Mouse (Mus musculus): ENCODE data around the gene Rph3al. TPM values are rescaled to one million over a fixed set of nuclear protein-coding genes. Genes with fewer than 3 reads are reported as not detected.

Rph3al gene
- polyA plus RNA-seq, 1 experiment from 2014 or later, result 1.5 TPM

DNA sequence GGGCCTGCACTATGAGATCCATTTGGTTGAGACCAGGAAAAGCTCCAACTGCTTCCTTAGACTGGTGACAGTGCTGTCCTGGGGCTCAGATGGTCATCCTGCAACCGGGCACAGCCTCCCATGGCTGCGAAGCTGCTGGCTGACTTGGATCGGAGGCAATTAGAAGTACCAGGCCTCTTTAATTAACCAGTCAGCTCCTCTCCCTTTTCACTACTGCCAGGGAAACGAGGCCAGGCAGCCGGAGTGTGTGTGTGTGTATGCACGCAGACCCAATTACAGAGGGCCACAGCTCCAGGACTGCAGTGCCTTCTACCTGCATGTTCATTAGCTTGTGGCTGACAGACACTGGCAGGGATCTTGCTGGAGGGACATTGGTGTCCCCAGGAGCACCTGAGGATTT, 36.9 kb downstream of the Rph3al start:
- no peak overlapping the region for H3K27ac ChIP-seq (replicated peaks)
- no peaks in the 10 kb centered on the region for H3K36me3 ChIP-seq
- no peak overlapping the region for H3K4me2 ChIP-seq (replicated peaks)
- H3K9ac ChIP-seq (replicated peaks), result no peak overlapping the region
- H3K4me1 ChIP-seq, result peaks cover 15% of the 10 kb centered on the region
- WGBS, result 26% methylated on average over 6 of the region's 6 CpGs
- ATAC-seq (replicated peaks), result no peak
- no peaks in the 10 kb centered on the region for H3K27me3 ChIP-seq
- no peaks in the 10 kb centered on the region for H3K9me3 ChIP-seq
- H3K4me3 ChIP-seq, result no peak overlapping the region

DNA sequence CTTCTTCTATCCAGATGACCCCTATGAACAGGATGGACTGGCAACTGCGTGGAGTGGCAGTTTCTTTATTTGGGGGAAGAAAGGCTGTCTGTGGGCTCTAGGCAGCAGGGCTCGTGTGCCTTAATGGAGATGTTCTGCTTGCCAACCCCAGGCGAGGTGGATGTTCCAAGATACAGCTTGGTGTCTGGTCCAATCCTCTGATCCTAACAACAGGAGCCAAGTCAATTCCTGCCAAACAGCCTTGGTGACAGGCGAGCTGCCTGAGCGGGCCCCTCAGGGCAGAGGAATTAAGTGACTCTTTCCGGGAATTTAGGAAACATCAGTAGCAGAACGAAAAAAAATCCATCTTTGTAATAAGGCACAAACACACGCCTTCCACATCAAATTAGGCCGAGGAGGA, 38.6 kb downstream of the Rph3al start:
- Histone ChIP-seq H3K4me3 (no peak overlapping the region), H3K9me3 (no peaks in the 10 kb centered on the region), H3K4me2 (replicated peaks) (no peak overlapping the region), H3K36me3 (no peaks in the 10 kb centered on the region), H3K27ac (replicated peaks) (peak overlapping the region; percentile 68), H3K27me3 (no peaks in the 10 kb centered on the region), H3K9ac (replicated peaks) (no peak overlapping the region), H3K4me1 (peaks cover 15% of the 10 kb centered on the region)
- ATAC-seq (replicated peaks), result no peak; the same call in 1 of the 2 replicates
- 38% methylated on average over 9 of the region's 9 CpGs for WGBS

- 94% methylated on average over 9 of the region's 9 CpGs for WGBS
Measured at GRCm38 (mm10) chr11:75898532-75898931, 39.7 kb downstream of the Rph3al start.

DNA sequence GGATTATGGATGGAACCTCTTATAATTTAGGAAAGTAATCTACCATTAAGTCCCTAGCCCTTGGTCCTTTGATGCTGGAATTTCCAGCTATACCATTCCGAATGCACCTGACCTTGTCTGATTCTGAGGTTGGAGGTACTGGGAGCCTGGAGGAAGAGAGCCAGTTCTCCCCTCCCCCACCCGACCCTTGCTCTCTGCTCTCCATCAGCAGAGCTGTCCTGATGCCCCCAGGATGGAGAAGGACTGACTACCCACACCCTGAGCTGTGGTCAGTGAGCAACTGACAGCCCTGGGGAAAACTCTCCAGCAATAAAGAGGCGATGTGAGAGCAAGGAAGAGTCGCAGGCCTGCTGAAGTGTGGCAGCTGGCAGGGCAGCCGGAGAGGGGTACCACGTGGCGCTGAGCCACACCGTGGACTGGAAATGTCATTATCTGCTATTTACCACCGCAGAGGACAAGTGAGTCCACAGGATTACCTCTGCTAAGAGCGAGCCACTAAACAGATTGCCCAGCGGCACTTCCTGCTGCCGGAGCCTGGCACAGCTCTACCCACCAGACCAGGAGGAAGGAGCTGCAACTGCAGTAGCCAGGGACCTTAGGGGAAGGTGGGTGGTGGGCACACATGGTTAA, 43.3 kb downstream of the Rph3al start:
- WGBS, result 73% methylated on average over 12 of the region's 12 CpGs
- peaks cover 9% of the 10 kb centered on the region for H3K4me1 ChIP-seq
- no peak overlapping the region for H3K4me2 ChIP-seq (replicated peaks)
- H3K27ac ChIP-seq (replicated peaks), result no peak overlapping the region
- no peak for ATAC-seq (replicated peaks)
- H3K9ac ChIP-seq (replicated peaks), result no peak overlapping the region
- H3K4me3 ChIP-seq, result no peak overlapping the region
- no peaks in the 10 kb centered on the region for H3K9me3 ChIP-seq
- no peaks in the 10 kb centered on the region for H3K27me3 ChIP-seq
- no peaks in the 10 kb centered on the region for H3K36me3 ChIP-seq

More at GRCm38 (mm10) chr11:75898532-75898931, 39.7 kb downstream of the Rph3al start:
- no peak overlapping the region for H3K9ac ChIP-seq (replicated peaks)
- H3K4me3 ChIP-seq, result no peak overlapping the region
- no peaks in the 10 kb centered on the region for H3K9me3 ChIP-seq
- no peaks in the 10 kb centered on the region for H3K36me3 ChIP-seq
- H3K27me3 ChIP-seq, result no peaks in the 10 kb centered on the region
- ATAC-seq (replicated peaks), result no peak
- peaks cover 12% of the 10 kb centered on the region for H3K4me1 ChIP-seq
- H3K4me2 ChIP-seq (replicated peaks), result no peak overlapping the region
- H3K27ac ChIP-seq (replicated peaks), result no peak overlapping the region

- no peak overlapping the region for H3K9ac ChIP-seq (replicated peaks)
- H3K4me2 ChIP-seq (replicated peaks), result no peak overlapping the region
- ATAC-seq (replicated peaks), result no peak
- 27% methylated on average over 2 of the region's 2 CpGs for WGBS
- no peaks in the 10 kb centered on the region for H3K27me3 ChIP-seq
- H3K27ac ChIP-seq (replicated peaks), result no peak overlapping the region
- no peaks in the 10 kb centered on the region for H3K4me1 ChIP-seq
- no peak overlapping the region for H3K4me3 ChIP-seq
- H3K9me3 ChIP-seq, result no peaks in the 10 kb centered on the region
- no peaks in the 10 kb centered on the region for H3K36me3 ChIP-seq
Measured at GRCm38 (mm10) chr11:75893956-75894355, 44.3 kb downstream of the Rph3al start.

GRCm38 (mm10) chr11:75887349-75887748, 50.9 kb downstream of the Rph3al start:
- no peak for ATAC-seq (replicated peaks)
- Histone ChIP-seq H3K4me1 (no peaks in the 10 kb centered on the region), H3K9me3 (no peaks in the 10 kb centered on the region), H3K9ac (replicated peaks) (no peak overlapping the region), H3K36me3 (no peaks in the 10 kb centered on the region), H3K4me2 (replicated peaks) (no peak overlapping the region), H3K27me3 (no peaks in the 10 kb centered on the region), H3K4me3 (no peak overlapping the region), H3K27ac (replicated peaks) (no peak overlapping the region)
- WGBS, result 83% methylated on average over 3 of the region's 3 CpGs

- Histone ChIP-seq H3K27me3 (no peaks in the 10 kb centered on the region), H3K4me1 (peaks cover 9% of the 10 kb centered on the region; the same call in 1 of the 2 replicates), H3K4me2 (replicated peaks) (no peak overlapping the region), H3K4me3 (no peak overlapping the region), H3K9ac (replicated peaks) (no peak overlapping the region), H3K36me3 (no peaks in the 10 kb centered on the region), H3K9me3 (no peaks in the 10 kb centered on the region), H3K27ac (replicated peaks) (no peak overlapping the region)
- 85% methylated on average over 3 of the region's 3 CpGs for WGBS
- ATAC-seq (replicated peaks), result no peak
Measured at GRCm38 (mm10) chr11:75881234-75881633, 57.0 kb downstream of the Rph3al start.

DNA sequence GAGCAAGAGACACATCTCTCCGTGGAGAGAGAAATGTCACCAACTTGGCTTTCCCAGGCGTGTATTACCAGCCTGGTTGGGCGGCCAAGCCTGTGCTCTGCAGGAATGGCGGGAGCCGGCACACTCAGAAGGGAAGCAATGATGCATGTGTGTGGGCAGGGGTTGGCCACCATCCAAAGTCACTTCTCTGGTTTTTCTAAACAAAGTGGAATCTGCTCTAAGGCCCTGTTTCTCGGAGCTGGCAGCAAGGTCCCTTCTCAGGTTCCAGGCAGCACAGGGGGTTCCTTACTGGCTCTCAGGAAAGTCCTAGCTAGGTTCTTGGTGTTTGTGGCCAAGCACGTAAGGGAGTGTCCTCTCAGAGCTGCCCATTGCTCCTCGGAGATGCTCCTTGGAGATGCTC, 58.2 kb downstream of the Rph3al start:
- H3K9ac ChIP-seq (replicated peaks), result no peak overlapping the region
- H3K4me1 ChIP-seq, result peaks cover 10% of the 10 kb centered on the region; the same call in 1 of the 2 replicates
- no peak overlapping the region for H3K27ac ChIP-seq (replicated peaks)
- 54% methylated on average over 8 of the region's 8 CpGs for WGBS
- H3K9me3 ChIP-seq, result no peaks in the 10 kb centered on the region
- H3K36me3 ChIP-seq, result no peaks in the 10 kb centered on the region
- ATAC-seq (replicated peaks), result no peak
- no peaks in the 10 kb centered on the region for H3K27me3 ChIP-seq
- H3K4me2 ChIP-seq (replicated peaks), result no peak overlapping the region
- no peak overlapping the region for H3K4me3 ChIP-seq

GRCm38 (mm10) chr11:75878460-75878859, 59.8 kb downstream of the Rph3al start:
- ATAC-seq (replicated peaks), result no peak
- 92% methylated on average over 8 of the region's 8 CpGs for WGBS
- no peak overlapping the region for H3K4me3 ChIP-seq
- no peak overlapping the region for H3K27ac ChIP-seq (replicated peaks)
- peaks cover 10% of the 10 kb centered on the region; the same call in 1 of the 2 replicates for H3K4me1 ChIP-seq
- H3K27me3 ChIP-seq, result no peaks in the 10 kb centered on the region
- no peaks in the 10 kb centered on the region for H3K36me3 ChIP-seq
- H3K9me3 ChIP-seq, result no peaks in the 10 kb centered on the region
- no peak overlapping the region for H3K4me2 ChIP-seq (replicated peaks)
- no peak overlapping the region for H3K9ac ChIP-seq (replicated peaks)

DNA sequence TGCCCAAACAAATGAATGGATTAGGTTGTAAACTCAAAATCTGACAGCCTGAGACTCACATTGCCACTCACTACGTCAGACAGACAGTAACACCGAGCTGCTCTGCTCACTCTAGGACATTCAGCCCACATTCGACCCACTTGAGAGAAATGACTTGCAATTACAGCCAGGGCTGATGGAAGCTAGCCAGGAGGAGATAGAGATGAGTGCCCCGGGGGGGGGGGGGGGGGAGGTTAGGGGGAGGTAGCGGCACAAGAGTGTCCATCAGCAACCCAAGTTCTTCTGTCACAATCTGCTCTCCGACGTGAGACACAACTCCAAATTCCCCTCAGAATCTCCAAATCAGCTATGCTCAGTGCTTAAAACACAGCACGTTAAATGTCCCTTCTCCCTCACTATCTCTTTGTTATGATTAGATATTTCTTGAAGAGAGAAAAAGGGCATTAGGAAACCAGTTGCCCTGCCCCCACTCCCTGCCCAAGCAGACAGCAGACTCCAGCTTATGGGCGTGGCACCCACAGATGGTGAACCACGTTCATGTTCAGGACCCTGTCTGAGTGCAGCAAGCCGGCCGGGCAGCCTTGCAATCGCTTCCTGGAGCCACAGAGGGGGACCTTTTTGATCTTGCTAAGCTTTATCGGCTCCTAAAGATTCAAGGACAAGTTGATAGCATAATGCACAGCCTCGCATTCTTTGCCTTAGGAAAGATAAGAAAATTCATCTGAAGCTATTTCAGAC, 62.0 kb downstream of the Rph3al start:
- Histone ChIP-seq H3K9ac (replicated peaks) (no peak overlapping the region), H3K4me3 (no peak overlapping the region), H3K27ac (replicated peaks) (no peak overlapping the region), H3K9me3 (no peaks in the 10 kb centered on the region), H3K27me3 (no peaks in the 10 kb centered on the region), H3K4me2 (replicated peaks) (no peak overlapping the region), H3K36me3 (no peaks in the 10 kb centered on the region), H3K4me1 (peaks cover 16% of the 10 kb centered on the region)
- WGBS, result 51% methylated on average over 14 of the region's 15 CpGs
- no peak for ATAC-seq (replicated peaks)

DNA sequence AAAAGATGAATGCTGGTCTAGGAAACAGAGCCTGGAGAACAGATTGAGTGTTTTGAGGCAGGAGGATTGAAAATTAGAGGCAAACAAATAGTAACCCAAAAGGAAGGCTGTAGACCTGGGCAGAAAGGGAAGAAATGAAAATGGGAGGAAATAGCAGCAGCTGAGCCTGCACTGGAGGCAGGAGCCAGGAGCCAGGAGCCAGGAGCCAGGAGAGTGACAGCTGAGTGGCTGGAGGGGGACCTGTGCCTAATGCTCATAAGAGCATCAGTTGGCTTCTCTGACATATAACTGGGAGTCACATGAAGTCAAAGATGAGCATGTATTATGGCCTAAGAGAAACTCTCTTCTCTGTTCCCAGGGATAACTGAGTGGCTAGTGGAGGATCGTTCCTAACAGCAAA, 66.5 kb downstream of the Rph3al start:
- H3K27ac ChIP-seq (replicated peaks), result no peak overlapping the region
- no peak overlapping the region for H3K4me3 ChIP-seq
- no peaks in the 10 kb centered on the region for H3K27me3 ChIP-seq
- 74% methylated on average over 1 of the region's 1 CpGs for WGBS
- no peak for ATAC-seq (replicated peaks)
- H3K4me1 ChIP-seq, result peaks cover 37% of the 10 kb centered on the region
- H3K36me3 ChIP-seq, result no peaks in the 10 kb centered on the region
- H3K9ac ChIP-seq (replicated peaks), result no peak overlapping the region
- no peak overlapping the region for H3K4me2 ChIP-seq (replicated peaks)
- H3K9me3 ChIP-seq, result no peaks in the 10 kb centered on the region

- 16% methylated on average over 4 of the region's 4 CpGs for WGBS
- Histone ChIP-seq H3K4me3 (no peak overlapping the region), H3K9me3 (no peaks in the 10 kb centered on the region), H3K36me3 (no peaks in the 10 kb centered on the region), H3K9ac (replicated peaks) (no peak overlapping the region; the same call in 1 of the 2 replicates), H3K27me3 (no peaks in the 10 kb centered on the region), H3K27ac (replicated peaks) (peak overlapping the region; percentile 68; the same call in 1 of the 2 replicates), H3K4me1 (peaks cover 40% of the 10 kb centered on the region), H3K4me2 (replicated peaks) (no peak overlapping the region)
- no peak for ATAC-seq (replicated peaks)
Measured at GRCm38 (mm10) chr11:75870947-75871346, 67.3 kb downstream of the Rph3al start.
